Mouse (Mus musculus) lung, postnatal 0 days (tissue): ENCODE data around the gene Rgsl1. TPM values are rescaled to one million over a fixed set of nuclear protein-coding genes. Genes with fewer than 3 reads are reported as not detected.

Source experiments
- ATAC-seq: fragments of 200-750 bp; cut with Nextera tagmentation; 2 replicates; pipeline ENCODE4 v1.8.0; 2017; ENCODE audit warnings: moderate library complexity
- DNase-seq: peaks from one replicate; pipeline ENCODE4 v3.0.0-alpha.2; 2016; ENCODE audit warnings: low spot score
- H3K27ac ChIP-seq: fragments of 300-500 bp; sonication (generic); 2 replicates; pipeline ENCODE4 v1.5.1; 2014; ENCODE audit warnings: antibody characterized with exemption, mild to moderate bottlenecking, low read length, mixed read lengths
- H3K27me3 ChIP-seq: fragments of 300-500 bp; sonication (generic); replicated peaks from 2 replicates; pipeline ENCODE4 v1.6.1; 2014; ENCODE audit warnings: low read length, mixed read lengths; ENCODE audit not compliant: insufficient read depth
- H3K36me3 ChIP-seq: fragments of 300-500 bp; sonication (generic); 2 replicates; pipeline ENCODE4 v1.6.1; 2014; ENCODE audit warnings: low read length, mixed read lengths; ENCODE audit not compliant: insufficient read depth
- H3K4me1 ChIP-seq: fragments of 300-500 bp; sonication (generic); 2 replicates; pipeline ENCODE4 v1.6.1; 2014; ENCODE audit warnings: antibody characterized with exemption, low read depth, low read length, mixed read lengths; ENCODE audit not compliant: insufficient read depth
- H3K4me2 ChIP-seq: fragments of 300-500 bp; sonication (generic); replicated peaks from 2 replicates; pipeline ENCODE4 v1.6.1; 2014; ENCODE audit warnings: low read depth, mild to moderate bottlenecking, low read length, moderate library complexity, mixed read lengths
- H3K4me3 ChIP-seq: fragments of 300-500 bp; sonication (generic); 2 replicates; pipeline ENCODE4 v1.5.1; 2014; ENCODE audit warnings: low read depth, low read length
- H3K9ac ChIP-seq: fragments of 300-500 bp; sonication (generic); replicated peaks from 2 replicates; pipeline ENCODE4 v1.6.1; 2014; ENCODE audit warnings: low read depth, mild to moderate bottlenecking
- H3K9me3 ChIP-seq: fragments of 300-500 bp; sonication (generic); 2 replicates; pipeline ENCODE4 v1.6.1; 2016; ENCODE audit warnings: low read length, mixed read lengths
- CTCF ChIP-seq: IDR thresholded peaks from 2 replicates; pipeline ENCODE4 v1.5.1; 2016; ENCODE audit warnings: antibody characterized with exemption, mild to moderate bottlenecking
- EP300 ChIP-seq: IDR thresholded peaks from 2 replicates; pipeline ENCODE4 v1.6.1; 2016; ENCODE audit warnings: antibody characterized with exemption, mild to moderate bottlenecking, control low read depth
- WGBS: fragments of 180-500 bp; shearing (Covaris S2); extraction: QIAGEN DNeasy Blood & Tissue Kit; methylation state at CpG from one replicate; pipeline ENCODE4 v1.1.7; 2014; 5-methylcytosine and 5-hydroxymethylcytosine counted together
- polyA plus RNA-seq: library from polyadenylated mRNA; unstranded; fragments of >200 nt; fragmentation: Nextera tagmentation; extraction: Ambion mirVana; gene quantifications from 2 replicates; pipeline ENCODE4 v1.2.1, GENCODE M21; 2015

Rgsl1 gene
- polyA plus RNA-seq, 1 experiment from 2014 or later = 0.10 TPM

DNA sequence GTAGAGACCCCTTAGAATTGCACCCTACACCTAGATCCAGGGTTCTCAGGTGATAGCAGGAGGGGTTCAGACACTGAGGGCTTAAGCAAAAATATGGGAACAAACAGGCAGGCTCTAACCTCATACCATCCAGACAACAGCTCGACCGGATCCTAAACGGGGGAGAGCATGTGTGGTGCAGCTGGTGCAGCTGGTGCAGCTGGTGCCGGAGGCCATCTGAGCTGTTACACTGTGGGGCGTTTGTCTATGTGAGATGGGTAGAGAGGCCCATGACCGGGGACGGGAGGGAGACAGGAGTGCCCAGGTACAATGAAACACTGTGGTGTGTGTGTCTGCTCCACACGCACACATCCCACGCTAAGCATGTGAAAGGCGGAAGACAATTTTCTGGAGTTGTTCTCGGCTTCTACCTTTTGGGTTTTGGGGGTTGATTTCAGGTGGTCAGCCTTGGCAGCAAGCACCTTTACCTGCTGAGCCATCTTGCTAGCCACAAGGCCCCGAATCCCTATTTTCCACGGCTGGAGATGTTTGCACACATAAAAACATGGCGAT, 97.7 kb downstream of the Rgsl1 start:
- Histone ChIP-seq H3K9me3 (no peaks in the 10 kb centered on the region), H3K9ac (no peak overlapping the region), H3K4me1 (peaks cover 10% of the 10 kb centered on the region; the same call in 1 of the 2 replicates), H3K27ac (no peak overlapping the region), H3K4me3 (no peak overlapping the region), H3K36me3 (no peaks in the 10 kb centered on the region), H3K4me2 (no peak overlapping the region), H3K27me3 (no peaks in the 10 kb centered on the region)
- DNase-seq (no peak), ATAC-seq (no peak)
- TF ChIP-seq EP300 = no peak
- TF ChIP-seq CTCF = no peak
- 80% methylated on average over 14 of the region's 14 CpGs for WGBS

DNA sequence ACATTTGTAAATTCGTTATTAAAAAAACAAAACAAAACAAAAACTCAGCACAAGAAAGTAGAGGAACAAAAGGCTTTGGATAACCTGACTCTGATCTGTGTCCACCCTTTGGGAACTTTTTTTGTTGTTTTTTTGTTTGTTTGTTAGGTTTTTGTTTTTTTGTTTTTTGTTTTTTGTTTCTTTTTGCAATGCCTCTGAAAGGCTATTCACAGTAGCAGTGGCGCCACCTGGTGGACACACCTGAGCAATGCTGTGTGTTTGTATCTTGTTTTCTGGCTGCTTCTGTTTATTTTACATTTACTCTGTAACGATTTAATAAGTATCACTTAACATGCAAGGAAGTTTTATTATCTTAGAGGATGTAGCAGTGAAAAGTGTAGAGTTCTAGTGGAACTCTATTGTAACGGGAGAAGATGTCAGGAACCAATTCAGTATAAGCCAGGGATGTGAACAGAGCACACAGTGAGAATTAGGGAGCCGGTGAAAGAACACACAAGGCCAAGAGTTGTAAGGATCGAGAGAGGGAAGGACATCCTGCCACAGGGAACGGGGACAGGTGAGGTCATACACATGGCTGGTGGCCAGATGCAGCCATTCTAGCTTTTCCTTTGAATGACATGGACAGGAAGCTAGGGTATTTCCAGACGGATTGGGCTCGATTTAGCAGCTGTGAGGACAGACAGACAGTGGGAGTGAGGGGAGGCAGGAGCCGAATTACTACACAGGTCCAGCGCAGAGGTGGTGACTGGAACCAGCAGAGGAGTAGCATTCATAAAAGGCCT, 101.4 kb downstream of the Rgsl1 start:
- H3K27me3 ChIP-seq = no peaks in the 10 kb centered on the region; the same call in 1 of the 2 replicates
- DNase-seq (peak; percentile 69), ATAC-seq (0 out of 2 replicates have a peak, but pooled peaks have one; percentile 7)
- H3K4me3 ChIP-seq = no peak overlapping the region
- no peaks in the 10 kb centered on the region for H3K36me3 ChIP-seq
- WGBS = 40% methylated on average over 11 of the region's 11 CpGs
- peaks cover 6% of the 10 kb centered on the region; the same call in 1 of the 2 replicates for H3K4me1 ChIP-seq
- H3K9ac ChIP-seq = no peak overlapping the region
- H3K9me3 ChIP-seq = no peaks in the 10 kb centered on the region
- no peak overlapping the region for H3K4me2 ChIP-seq
- TF ChIP-seq CTCF (peak; percentile 93), EP300 (no peak)
- H3K27ac ChIP-seq = no peak overlapping the region

DNA sequence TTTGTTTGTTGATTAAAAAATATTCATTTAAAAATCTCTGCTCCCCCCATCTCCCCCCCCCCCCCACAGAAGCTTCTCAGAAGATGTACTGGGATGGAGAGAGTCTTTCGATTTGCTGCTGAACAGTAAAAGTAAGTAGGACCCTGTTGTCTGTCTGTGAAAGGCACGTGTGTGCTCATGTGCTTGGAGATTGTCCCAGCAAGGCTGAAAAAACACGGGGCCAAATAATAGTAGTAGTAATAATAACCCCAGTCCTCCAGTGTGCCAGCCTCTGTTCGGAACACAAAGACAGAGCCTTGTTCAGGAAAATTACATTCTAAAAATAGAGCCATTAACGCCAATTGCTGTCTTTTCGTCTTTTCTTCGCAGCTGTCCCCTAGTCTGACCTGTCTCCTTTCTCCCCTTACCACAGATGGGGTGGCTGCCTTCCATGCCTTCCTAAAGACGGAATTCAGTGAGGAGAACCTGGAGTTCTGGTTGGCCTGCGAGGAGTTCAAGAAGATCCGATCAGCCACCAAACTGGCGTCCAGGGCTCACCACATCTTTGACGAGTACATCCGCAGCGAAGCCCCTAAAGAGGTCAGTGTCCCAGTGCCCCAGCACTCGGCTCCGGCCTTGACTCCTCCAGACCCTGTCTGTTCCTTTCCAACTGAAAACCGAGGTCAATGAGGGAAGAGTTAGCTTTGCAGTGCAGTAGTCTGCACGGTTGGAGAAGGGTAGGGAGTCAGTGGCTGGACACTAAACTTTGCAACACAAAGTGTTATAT, 102.2 kb downstream of the Rgsl1 start:
- Histone ChIP-seq H3K27ac (no peak overlapping the region), H3K9me3 (no peaks in the 10 kb centered on the region), H3K4me3 (no peak overlapping the region), H3K36me3 (no peaks in the 10 kb centered on the region), H3K27me3 (no peaks in the 10 kb centered on the region; the same call in 1 of the 2 replicates), H3K9ac (no peak overlapping the region), H3K4me1 (peaks cover 6% of the 10 kb centered on the region; the same call in 1 of the 2 replicates), H3K4me2 (no peak overlapping the region)
- TF ChIP-seq CTCF (no peak), EP300 (no peak)
- DNase-seq (no peak), ATAC-seq (no peak)
- 74% methylated on average over 18 of the region's 18 CpGs for WGBS

DNA sequence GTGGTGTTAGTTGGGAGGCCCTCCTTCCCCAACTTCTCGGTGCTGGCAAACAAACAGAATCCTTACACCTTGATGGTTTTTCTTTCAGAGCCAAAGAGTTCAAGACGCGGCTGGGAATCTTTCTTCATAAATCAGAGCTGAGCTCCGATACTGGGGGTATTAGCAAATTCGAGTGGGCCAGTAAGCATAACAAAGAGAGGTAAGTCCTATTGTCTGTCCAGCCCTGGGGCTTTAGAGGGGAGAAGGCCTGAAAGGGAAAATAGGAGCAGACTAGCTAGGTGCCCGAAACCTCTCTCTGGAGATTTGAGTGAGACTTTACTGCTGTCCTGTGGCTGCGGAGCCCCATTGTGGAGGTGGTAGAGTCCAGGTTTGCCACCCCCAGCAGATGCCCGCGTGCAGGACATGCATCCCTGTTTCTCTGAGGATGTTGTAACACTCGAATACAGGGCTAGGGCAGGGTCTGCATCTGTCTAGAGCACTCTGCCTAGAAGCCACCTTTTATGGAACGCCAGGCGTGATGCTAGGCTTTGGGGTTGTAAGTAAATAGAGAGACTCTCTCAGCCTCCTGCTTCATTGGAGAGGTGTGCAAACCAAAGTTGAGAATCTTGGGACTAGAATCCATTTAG, 103.1 kb downstream of the Rgsl1 start:
- Histone ChIP-seq H3K36me3 (no peaks in the 10 kb centered on the region), H3K4me2 (peak overlapping the region; percentile 59), H3K27ac (no peak overlapping the region), H3K4me3 (peak overlapping the region; percentile 32; the same call in 1 of the 2 replicates), H3K9ac (no peak overlapping the region), H3K27me3 (no peaks in the 10 kb centered on the region; the same call in 1 of the 2 replicates), H3K4me1 (peaks cover 6% of the 10 kb centered on the region; the same call in 1 of the 2 replicates), H3K9me3 (no peaks in the 10 kb centered on the region)
- ATAC-seq = no peak
- TF ChIP-seq EP300 = no peak
- WGBS = 47% methylated on average over 12 of the region's 12 CpGs
- no peak for DNase-seq

DNA sequence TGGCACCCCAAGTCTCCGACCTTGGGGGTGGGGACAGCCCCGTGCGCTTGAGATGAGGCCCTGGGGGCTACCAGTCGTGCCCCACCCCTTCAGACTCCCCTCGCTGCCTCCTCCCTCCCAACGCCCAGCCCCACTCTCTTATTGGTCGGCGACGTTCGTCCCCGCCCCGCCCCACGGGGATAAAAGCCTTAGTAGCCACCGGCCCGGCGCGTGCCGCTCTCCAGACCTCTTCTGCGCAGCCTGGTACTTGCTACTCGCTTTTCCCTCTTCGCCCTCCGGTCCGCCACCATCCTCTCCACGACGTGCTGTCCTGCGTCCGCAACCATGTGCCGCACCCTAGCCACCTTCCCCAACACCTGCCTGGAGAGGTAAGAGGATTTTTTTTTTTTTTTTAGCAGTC, 103.8 kb downstream of the Rgsl1 start, which contains the start of gene Rgs16:
Gene Rgs16 (plus strand): TSS at position 205 of the 400 bp plus-strand sequence.
- Histone ChIP-seq H3K36me3 (no peaks in the 10 kb centered on the region), H3K9me3 (no peaks in the 10 kb centered on the region), H3K4me1 (peaks cover 6% of the 10 kb centered on the region; the same call in 1 of the 2 replicates), H3K9ac (no peak within 1 kb of the TSS), H3K4me2 (peak within 1 kb of the TSS; percentile 59), H3K27me3 (no peaks in the 10 kb centered on the region; the same call in 1 of the 2 replicates), H3K4me3 (peak within 1 kb of the TSS; percentile 32), H3K27ac (no peak within 1 kb of the TSS)
- DNase-seq (peak; percentile 82), ATAC-seq (peak; percentile 82)
- WGBS = under 1% methylated on average over 19 of the region's 28 CpGs
- TF ChIP-seq EP300 (no peak), CTCF (no peak)
